Mouse (Mus musculus) bone marrow, adult 2 months (tissue): Measurements from ENCODE around the gene Pcsk6. TPM values are rescaled to one million over a fixed set of nuclear protein-coding genes. Genes with fewer than 3 reads are reported as not detected.

Source experiments
- H3K27ac ChIP-seq: fragments of 200-500 bp; 2 replicates; pipeline ENCODE4 v1.5.1; 2012; ENCODE audit warnings: low read depth, mild to moderate bottlenecking, control low read depth, inconsistent platforms, low read length; ENCODE audit not compliant: control insufficient read depth, poor library complexity, insufficient read depth
- H3K4me1 ChIP-seq: fragments of 200-500 bp; 2 replicates; pipeline ENCODE4 v1.6.1; 2011; ENCODE audit warnings: low read length; ENCODE audit not compliant: control insufficient read depth, insufficient read depth
- H3K4me3 ChIP-seq: fragments of 200-500 bp; replicated peaks from 2 replicates; pipeline ENCODE3; 2011; ENCODE audit warnings: mild to moderate bottlenecking, low read depth, low read length, control low read depth; ENCODE audit not compliant: control insufficient read depth
- CTCF ChIP-seq: fragments of 200-500 bp; IDR thresholded peaks from 2 replicates; pipeline ENCODE4 v1.5.1; 2011; ENCODE audit warnings: low read length, control low read depth; ENCODE audit not compliant: control insufficient read depth, insufficient read depth
- POLR2A ChIP-seq: fragments of 200-500 bp; IDR thresholded peaks from 2 replicates; pipeline ENCODE4 v1.6.1; 2011; ENCODE audit warnings: low read depth, mild to moderate bottlenecking, control low read depth, low read length, borderline replicate concordance; ENCODE audit not compliant: control insufficient read depth
- WGBS: fragments of 180-500 bp; shearing (Covaris S2); methylation state at CpG from one replicate; pipeline ENCODE4 v1.1.7; 2018; 5-methylcytosine and 5-hydroxymethylcytosine counted together
- polyA plus RNA-seq: library from polyadenylated mRNA; stranded (reverse); fragments of >200 nt; gene quantifications from 2 replicates; pipeline ENCODE4 v1.2.4, GENCODE M21; 2011; ENCODE audit warnings: low replicate concordance; ENCODE audit not compliant: missing spikeins, insufficient read depth, insufficient read length

The Pcsk6 gene
- polyA plus RNA-seq, 1 experiment = 5.3 TPM

DNA sequence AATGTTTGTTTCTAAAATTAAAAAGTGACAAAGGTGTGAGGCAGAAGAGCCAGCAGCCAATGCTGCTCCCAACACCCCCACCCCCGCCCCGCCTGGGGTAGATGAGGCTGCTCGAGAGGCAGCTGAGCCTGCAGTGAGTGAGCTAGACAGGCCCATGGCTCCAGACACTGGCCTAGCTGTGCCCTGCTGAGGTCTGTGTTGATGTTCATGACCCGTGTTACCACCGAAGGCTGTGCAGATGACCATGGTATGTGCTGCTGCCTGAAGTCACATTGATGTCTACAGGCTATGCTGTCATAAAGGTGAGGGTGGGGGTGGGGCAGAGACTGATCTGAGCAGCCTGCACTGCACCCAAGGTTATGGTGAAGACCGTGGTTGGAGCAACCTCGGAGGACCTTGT lies 237.3 kb downstream of the Pcsk6 start:
- no peak overlapping the region for H3K27ac ChIP-seq
- H3K4me1 ChIP-seq = no peaks in the 10 kb centered on the region
- TF ChIP-seq CTCF (no peak), POLR2A (no peak)
- no peak overlapping the region for H3K4me3 ChIP-seq
- 80% methylated on average over 7 of the region's 7 CpGs for WGBS

Other genes with a start within 250 kb of the Pcsk6 start
- gene Tarsl2, start 216.8 kb upstream of the Pcsk6 start, polyA plus RNA-seq = 5.1 and 6.3 TPM in 2 replicates
- gene Tm2d3, start 170.6 kb upstream of the Pcsk6 start, polyA plus RNA-seq = 17.0 and 57.9 TPM in 2 replicates
- gene Gm45213, start 181.9 kb downstream of the Pcsk6 start, polyA plus RNA-seq = not detected in 2 replicates
- 51.0 and 66.0 TPM in 2 replicates for gene Snrpa1, start 197.3 kb downstream of the Pcsk6 start, polyA plus RNA-seq
- gene Selenos, start 217.9 kb downstream of the Pcsk6 start, polyA plus RNA-seq = 19.1 and 33.2 TPM in 2 replicates
- gene Chsy1, start 247.8 kb downstream of the Pcsk6 start, polyA plus RNA-seq = 5.7 and 11.2 TPM in 2 replicates